Mouse (Mus musculus): ENCODE data around the gene Ano1. TPM values are rescaled to one million over a fixed set of nuclear protein-coding genes. Genes with fewer than 3 reads are reported as not detected.

Ano1 gene
- polyA plus RNA-seq, 1 experiment from 2014 or later = 17.1 TPM

DNA sequence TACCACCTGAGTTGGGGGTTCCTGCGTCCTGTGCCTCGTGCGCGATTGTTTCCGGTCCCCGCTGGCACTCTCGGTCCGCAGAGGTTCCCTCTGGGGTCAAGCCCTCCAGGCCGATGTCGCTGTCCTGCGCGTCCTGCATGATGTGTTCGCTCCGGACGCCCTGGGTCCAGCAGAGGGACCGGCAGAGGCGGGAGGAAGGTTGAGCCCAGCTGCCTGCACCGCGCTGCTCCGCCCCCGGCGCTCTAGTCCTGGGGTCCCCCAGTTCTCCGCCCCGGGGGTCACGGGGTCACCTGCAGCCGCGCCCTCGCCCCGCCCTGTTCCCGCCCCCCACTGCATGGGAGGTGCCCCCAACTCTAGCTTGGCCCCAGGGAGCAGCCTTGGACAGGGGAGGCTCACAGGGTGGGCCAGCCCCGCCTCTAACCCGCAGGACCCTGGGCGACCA, 13.4 kb downstream of the Ano1 start:
- peak overlapping the region; percentile 52 for H3K9ac ChIP-seq
- peak; percentile 45; the same call in 1 of the 2 replicates for ATAC-seq (ENCODE audit: low FRiP score)
- H3K4me1 ChIP-seq = peaks cover 43% of the 10 kb centered on the region
- H3K4me3 ChIP-seq (replicated peaks) = peak overlapping the region; percentile 43
- WGBS = under 1% methylated on average over 33 of the region's 33 CpGs
- no peaks in the 10 kb centered on the region for H3K9me3 ChIP-seq
- H3K27me3 ChIP-seq = peaks cover 36% of the 10 kb centered on the region
- no peak overlapping the region for H3K27ac ChIP-seq
- H3K36me3 ChIP-seq (replicated peaks) = no peaks in the 10 kb centered on the region
- H3K4me2 ChIP-seq = peak overlapping the region; percentile 84

DNA sequence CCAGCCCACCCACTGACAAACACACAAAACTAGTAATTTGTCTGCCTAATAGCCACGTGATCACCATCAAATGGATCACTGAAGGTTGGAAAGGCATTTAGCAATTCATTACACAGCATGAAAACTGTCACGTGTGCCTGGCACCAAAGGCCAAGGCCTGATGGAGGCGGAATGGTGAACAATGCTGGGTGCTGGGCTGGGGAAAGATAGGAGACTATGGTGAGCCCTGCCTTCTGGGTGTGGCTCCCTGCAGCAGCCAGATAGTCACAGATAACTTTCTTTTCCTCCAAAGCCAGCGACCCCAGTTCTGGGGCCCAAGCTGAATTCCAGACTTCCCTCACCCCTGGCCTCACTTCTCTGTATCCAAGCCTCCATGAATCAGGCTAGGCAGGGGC, 19.9 kb downstream of the Ano1 start:
- no peak overlapping the region for H3K4me3 ChIP-seq (replicated peaks)
- H3K36me3 ChIP-seq (replicated peaks) = no peaks in the 10 kb centered on the region
- H3K9ac ChIP-seq = no peak overlapping the region
- H3K4me2 ChIP-seq = no peak overlapping the region
- peaks cover 7% of the 10 kb centered on the region for H3K27me3 ChIP-seq
- H3K4me1 ChIP-seq = peaks cover 23% of the 10 kb centered on the region
- no peaks in the 10 kb centered on the region for H3K9me3 ChIP-seq
- no peak for ATAC-seq (ENCODE audit: low FRiP score)
- peak overlapping the region; percentile 25; the same call in 1 of the 2 replicates for H3K27ac ChIP-seq
- 47% methylated on average over 4 of the region's 4 CpGs for WGBS

DNA sequence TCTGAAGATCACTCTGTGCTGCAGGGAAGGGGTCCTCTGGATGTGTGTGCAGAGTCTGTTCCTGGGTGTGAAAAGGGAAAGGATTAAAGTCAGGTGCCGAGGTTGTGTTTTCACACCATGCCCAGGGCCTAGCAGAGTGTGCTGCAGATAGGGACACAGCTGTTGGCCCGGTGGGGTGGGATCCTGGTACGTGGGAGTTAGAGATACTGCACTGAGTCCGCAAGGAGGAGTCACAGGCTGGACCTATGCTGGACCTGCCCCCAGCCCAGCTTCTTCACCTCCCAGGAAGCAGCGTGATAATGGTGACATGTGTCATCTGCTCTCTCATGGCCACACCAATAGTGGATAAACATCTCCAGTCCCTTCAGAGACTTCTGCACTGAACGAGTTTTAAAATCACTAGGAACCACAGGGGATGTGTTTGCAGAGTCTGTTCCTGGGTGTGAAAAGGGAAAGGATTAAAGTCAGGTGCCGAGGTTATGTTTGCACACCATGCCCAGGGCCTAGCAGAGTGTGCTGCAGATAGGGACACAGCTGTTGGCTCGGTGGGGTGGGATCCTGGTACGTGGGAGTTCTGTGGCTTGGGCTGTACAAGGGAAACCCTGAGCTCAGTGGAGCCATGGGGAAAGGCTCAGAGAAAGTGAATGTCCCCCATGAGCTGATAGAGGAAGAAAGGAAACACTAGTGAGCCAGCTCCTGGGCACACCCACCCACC, 20.4 kb downstream of the Ano1 start:
- Histone ChIP-seq H3K9me3 (no peaks in the 10 kb centered on the region), H3K27ac (peak overlapping the region; percentile 63), H3K36me3 (replicated peaks) (no peaks in the 10 kb centered on the region), H3K4me1 (peaks cover 19% of the 10 kb centered on the region; the same call in 1 of the 2 replicates), H3K9ac (no peak overlapping the region), H3K4me3 (replicated peaks) (no peak overlapping the region), H3K27me3 (peaks cover 6% of the 10 kb centered on the region), H3K4me2 (no peak overlapping the region)
- ATAC-seq (ENCODE audit: low FRiP score) = no peak
- 71% methylated on average over 9 of the region's 9 CpGs for WGBS

DNA sequence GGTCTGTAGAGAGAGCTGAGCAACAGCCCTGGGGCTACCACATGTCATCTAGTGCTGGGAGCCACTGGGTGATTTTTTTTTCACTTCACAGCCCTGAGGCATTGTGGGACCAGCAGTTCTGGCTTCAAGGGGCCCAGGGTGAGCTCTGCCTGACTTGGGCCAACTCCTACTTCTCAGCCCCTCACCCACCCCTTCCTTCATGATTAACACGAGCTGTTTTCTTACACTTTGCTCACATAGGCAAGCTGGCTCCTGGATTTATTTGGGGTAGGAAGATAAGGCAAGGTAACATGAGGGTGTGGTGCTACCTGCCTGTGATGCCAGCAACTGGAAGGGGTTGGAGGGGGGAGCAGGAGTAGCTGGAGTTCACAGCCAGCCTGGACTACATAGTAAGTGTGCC, 27.5 kb downstream of the Ano1 start:
- Histone ChIP-seq H3K27ac (no peak overlapping the region), H3K4me3 (replicated peaks) (no peak overlapping the region), H3K4me1 (no peaks in the 10 kb centered on the region), H3K36me3 (replicated peaks) (no peaks in the 10 kb centered on the region), H3K9me3 (no peaks in the 10 kb centered on the region), H3K4me2 (no peak overlapping the region), H3K27me3 (no peaks in the 10 kb centered on the region), H3K9ac (no peak overlapping the region)
- no peak for ATAC-seq (ENCODE audit: low FRiP score)
- 94% methylated on average over 1 of the region's 1 CpGs for WGBS

DNA sequence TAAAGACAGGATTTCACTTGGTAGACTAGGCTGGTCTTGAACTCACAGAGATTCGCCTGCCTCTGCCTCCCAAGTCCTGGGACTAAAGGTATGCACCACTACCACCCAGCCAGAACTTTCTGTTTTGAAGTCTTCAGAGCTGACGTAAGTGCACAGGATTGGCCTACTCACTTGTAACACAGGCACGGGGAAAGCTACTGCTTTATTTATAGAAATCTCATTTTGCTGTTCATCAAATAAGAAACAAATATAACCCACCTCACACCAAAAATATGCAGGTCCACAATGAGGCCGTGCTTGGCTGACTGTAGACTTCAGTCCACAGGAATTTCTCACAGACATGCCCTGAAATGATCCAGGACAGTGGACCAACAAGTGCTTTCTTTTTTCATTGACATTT, 31.8 kb downstream of the Ano1 start:
- H3K9ac ChIP-seq = no peak overlapping the region
- H3K4me2 ChIP-seq = no peak overlapping the region
- H3K9me3 ChIP-seq = no peaks in the 10 kb centered on the region
- 89% methylated on average over 4 of the region's 4 CpGs for WGBS
- H3K27me3 ChIP-seq = no peaks in the 10 kb centered on the region
- no peaks in the 10 kb centered on the region for H3K4me1 ChIP-seq
- no peaks in the 10 kb centered on the region for H3K36me3 ChIP-seq (replicated peaks)
- ATAC-seq (ENCODE audit: low FRiP score) = no peak
- no peak overlapping the region for H3K4me3 ChIP-seq (replicated peaks)
- H3K27ac ChIP-seq = no peak overlapping the region

DNA sequence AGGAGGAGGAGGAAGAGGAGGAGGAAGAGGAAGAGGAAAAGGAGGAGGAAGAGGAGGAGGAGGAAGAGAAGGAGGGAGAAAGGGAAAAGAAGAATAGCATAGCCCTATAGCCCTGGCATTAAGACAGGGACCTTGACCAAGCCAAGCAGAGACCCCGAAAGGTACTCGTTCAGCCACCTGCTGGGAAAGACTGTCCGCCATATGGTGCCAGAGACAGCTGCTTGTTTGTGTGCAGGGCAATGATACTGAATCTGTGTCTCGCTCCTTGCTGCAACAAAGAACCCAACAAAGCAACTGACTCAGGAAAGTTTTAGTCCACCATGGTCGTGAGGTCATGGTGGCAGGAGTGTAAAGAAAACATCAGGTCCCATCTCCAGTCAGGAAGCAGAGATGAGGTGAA, 34.0 kb downstream of the Ano1 start:
- Histone ChIP-seq H3K9me3 (no peaks in the 10 kb centered on the region), H3K4me3 (replicated peaks) (no peak overlapping the region), H3K36me3 (replicated peaks) (no peaks in the 10 kb centered on the region), H3K4me2 (no peak overlapping the region), H3K27me3 (no peaks in the 10 kb centered on the region), H3K27ac (no peak overlapping the region), H3K4me1 (no peaks in the 10 kb centered on the region), H3K9ac (no peak overlapping the region)
- ATAC-seq (ENCODE audit: low FRiP score) = no peak
- 88% methylated on average over 5 of the region's 5 CpGs for WGBS

DNA sequence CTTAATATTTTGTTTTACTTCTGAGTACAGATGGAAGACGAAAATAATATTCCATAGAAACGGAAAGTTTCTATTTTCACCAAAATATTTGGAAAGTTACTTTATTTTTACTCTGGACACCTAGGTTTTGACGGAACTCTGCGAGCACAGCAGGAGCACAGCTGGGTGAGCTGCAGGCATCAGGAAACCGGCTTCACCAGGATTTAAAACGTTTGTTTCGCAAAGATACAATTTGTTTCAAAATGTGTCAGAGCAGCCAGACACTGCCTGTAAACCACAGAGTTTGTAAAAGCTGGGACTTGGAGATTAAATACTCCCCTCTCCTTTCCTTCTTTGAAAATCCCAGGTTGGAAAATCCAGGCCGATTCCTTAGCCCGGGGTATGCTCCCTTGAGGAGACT, 53.9 kb downstream of the Ano1 start:
- Histone ChIP-seq H3K4me2 (no peak overlapping the region), H3K9ac (no peak overlapping the region)

DNA sequence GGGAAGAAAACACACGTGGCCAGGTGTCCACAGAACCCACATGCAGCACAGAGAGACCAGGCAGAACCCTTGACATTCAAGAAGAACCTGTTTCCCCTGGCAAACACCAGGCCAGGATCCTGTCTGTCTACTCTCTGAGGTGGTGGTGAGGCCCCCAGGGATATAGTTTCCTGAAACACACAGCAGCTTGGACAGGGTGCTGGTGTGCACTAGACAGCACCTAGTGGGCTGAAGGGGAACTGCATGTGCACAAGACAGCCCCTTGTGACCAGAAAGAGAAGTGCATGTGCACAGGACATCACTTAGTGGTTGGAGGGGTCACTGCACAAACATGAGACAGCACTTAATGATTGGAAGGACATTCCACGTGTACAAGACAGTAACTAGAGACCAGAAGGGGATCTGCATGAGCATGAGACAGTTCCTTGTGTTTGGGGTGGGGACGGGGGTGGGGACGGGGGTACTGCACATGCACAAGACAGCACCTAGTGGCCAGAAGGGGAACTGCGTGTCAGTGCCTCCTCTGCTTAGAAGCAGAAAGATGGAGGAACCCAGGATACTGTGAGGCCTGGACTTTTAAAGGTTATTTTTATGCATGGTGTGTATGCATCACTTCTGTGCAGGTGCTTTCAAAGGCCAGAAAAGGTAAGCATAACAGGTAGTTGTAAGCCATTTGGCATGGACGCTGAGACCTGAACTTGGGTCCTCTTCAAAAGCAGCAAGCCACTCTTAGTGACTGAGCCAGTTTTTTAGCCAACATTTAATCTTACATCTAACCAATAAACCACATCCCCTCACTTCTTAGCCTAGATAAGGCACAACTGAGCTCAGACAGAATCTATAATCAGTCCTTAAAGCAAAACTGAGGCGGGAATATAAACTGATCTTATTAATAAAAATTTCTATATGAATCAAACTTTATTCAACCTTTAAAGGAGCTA, 54.7 kb downstream of the Ano1 start:
- Histone ChIP-seq H3K27me3 (no peaks in the 10 kb centered on the region), H3K4me2 (no peak overlapping the region), H3K4me3 (replicated peaks) (no peak overlapping the region), H3K36me3 (replicated peaks) (no peaks in the 10 kb centered on the region; the same call in 1 of the 2 replicates), H3K4me1 (no peaks in the 10 kb centered on the region), H3K9ac (no peak overlapping the region), H3K9me3 (0 out of 2 replicates have a peak, but pooled peaks cover 11% of the 10 kb centered on the region), H3K27ac (no peak overlapping the region)
- 78% methylated on average over 7 of the region's 7 CpGs for WGBS
- ATAC-seq (ENCODE audit: low FRiP score) = no peak

More for the DNA sequence above, 53.9 kb downstream of the Ano1 start:
- H3K4me3 ChIP-seq (replicated peaks) = no peak overlapping the region
- 0 out of 2 replicates have a peak, but pooled peaks cover 11% of the 10 kb centered on the region for H3K9me3 ChIP-seq
- no peak overlapping the region for H3K27ac ChIP-seq
- no peak for ATAC-seq (ENCODE audit: low FRiP score)
- H3K4me1 ChIP-seq = no peaks in the 10 kb centered on the region
- H3K36me3 ChIP-seq (replicated peaks) = no peaks in the 10 kb centered on the region; the same call in 1 of the 2 replicates
- 86% methylated on average over 9 of the region's 9 CpGs for WGBS
- H3K27me3 ChIP-seq = no peaks in the 10 kb centered on the region

DNA sequence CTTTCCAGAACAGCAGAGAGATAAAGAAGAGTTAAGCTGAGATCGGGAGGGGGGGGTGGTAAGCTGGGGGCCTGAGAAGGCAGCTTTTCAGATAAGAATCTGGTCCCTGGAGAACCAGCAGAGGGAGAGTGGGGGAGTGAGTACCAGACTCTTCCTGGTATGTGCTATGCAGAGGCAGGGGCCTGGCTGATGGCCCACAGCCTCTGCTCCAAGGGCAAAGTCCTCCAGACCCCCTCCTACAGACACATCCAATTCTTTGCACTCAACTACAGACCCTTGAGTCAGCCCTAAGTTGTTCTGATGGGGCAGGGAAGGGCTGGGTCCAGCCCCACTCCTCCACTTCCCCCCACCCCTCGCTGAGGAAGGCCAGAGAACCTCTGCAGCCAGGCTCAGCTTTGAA, 61.9 kb downstream of the Ano1 start:
- Histone ChIP-seq H3K9ac (no peak overlapping the region), H3K4me1 (peaks cover 15% of the 10 kb centered on the region), H3K9me3 (0 out of 2 replicates have a peak, but pooled peaks cover 5% of the 10 kb centered on the region), H3K4me2 (no peak overlapping the region), H3K4me3 (replicated peaks) (no peak overlapping the region), H3K27me3 (no peaks in the 10 kb centered on the region), H3K36me3 (replicated peaks) (no peaks in the 10 kb centered on the region; the same call in 1 of the 2 replicates), H3K27ac (0 out of 2 replicates have a peak overlapping the region, but pooled peaks have one; percentile 43)
- ATAC-seq (ENCODE audit: low FRiP score) = no peak
- WGBS = 64% methylated on average over 2 of the region's 2 CpGs

DNA sequence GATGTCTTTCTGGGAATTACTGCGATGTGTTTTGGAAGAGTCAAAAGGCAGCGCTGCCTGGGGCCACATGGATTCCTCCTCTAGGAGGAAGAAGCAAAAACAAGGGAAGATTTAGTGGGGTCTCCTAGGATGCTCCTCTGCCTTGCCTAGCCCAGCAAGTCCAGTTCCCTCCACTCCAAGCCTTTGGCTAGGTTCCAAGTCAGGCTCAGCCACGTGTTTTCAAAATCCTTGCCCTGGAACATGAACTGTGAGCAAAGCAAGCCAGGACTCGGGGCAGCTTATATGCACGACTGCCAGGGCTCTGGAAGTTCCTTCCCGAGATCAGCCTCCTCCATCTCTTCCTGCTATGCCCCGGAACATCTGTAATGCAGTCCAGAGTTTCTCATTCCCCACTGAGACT, 62.6 kb downstream of the Ano1 start:
- Histone ChIP-seq H3K36me3 (replicated peaks) (no peaks in the 10 kb centered on the region), H3K27ac (0 out of 2 replicates have a peak overlapping the region, but pooled peaks have one; percentile 43)
- ATAC-seq (ENCODE audit: low FRiP score) = no peak

DNA sequence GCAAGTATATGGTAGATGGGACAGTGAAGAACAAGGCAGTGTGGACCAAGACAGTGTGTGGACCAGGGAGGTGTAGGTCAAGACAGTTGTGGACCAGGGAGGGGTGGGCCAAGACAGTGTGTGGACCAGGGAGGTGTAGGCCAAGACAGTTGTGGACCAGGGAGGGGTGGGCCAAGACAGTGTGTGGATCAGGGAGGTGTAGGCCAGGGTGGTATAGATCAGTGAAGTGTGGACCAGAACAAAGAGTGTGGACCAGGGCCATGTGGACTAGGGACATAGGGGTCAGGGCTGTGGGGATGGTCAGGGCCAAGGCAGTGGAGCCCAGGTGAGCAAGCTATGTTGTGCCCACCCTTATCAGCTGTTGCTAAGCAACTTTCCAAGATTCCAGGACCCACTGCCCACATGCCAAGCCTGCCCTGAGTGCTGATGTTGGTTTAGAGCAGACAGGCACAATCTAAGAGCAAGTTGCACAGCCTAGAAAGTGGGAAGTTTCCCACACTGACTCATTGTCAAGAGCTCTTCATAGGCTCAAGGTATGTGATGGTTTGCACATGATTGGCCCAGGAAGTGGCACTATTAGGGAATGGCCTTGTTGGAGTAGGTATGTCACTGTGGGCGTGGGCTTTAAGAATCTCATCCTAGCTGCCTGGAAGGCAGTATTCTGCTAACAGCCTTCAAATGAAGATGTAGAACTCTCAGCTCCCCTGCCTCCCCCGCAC, 64.0 kb downstream of the Ano1 start:
- Histone ChIP-seq H3K4me3 (replicated peaks) (no peak overlapping the region), H3K9ac (no peak overlapping the region), H3K27ac (no peak overlapping the region), H3K4me2 (no peak overlapping the region), H3K4me1 (peaks cover 22% of the 10 kb centered on the region), H3K36me3 (replicated peaks) (no peaks in the 10 kb centered on the region), H3K9me3 (0 out of 2 replicates have a peak, but pooled peaks cover 4% of the 10 kb centered on the region), H3K27me3 (no peaks in the 10 kb centered on the region)
- no peak for ATAC-seq (ENCODE audit: low FRiP score)
- WGBS = 95% methylated on average over 2 of the region's 2 CpGs

More for the DNA sequence above, 62.6 kb downstream of the Ano1 start:
- Histone ChIP-seq H3K9ac (no peak overlapping the region), H3K4me3 (replicated peaks) (no peak overlapping the region), H3K4me2 (no peak overlapping the region), H3K27me3 (no peaks in the 10 kb centered on the region), H3K9me3 (0 out of 2 replicates have a peak, but pooled peaks cover 4% of the 10 kb centered on the region), H3K4me1 (peaks cover 22% of the 10 kb centered on the region)
- WGBS = 71% methylated on average over 7 of the region's 7 CpGs
